Mouse (Mus musculus): ENCODE results near the gene Azin2. TPM values are rescaled to one million over a fixed set of nuclear protein-coding genes. Genes with fewer than 3 reads are reported as not detected.

The Azin2 gene
- polyA plus RNA-seq, 1 experiment from 2014 or later: 14.6 TPM

GRCm38 (mm10) chr4:128891157-128891556 lies 71.1 kb downstream of the Azin2 start:
- DNase-seq (ENCODE audit: low spot score): no peak
- H3K9ac ChIP-seq (replicated peaks; ENCODE audit: low read length): no peak overlapping the region
- ATAC-seq (replicated peaks; ENCODE audit: insufficient number of reproducible peaks, low FRiP score, low TSS enrichment, low read depth): no peak
- WGBS: 22% methylated on average over 1 of the region's 1 CpGs
- H3K4me3 ChIP-seq (ENCODE audit: low read depth, low read length): no peak overlapping the region
- no peaks in the 10 kb centered on the region for H3K27me3 ChIP-seq (ENCODE audit: control insufficient read depth, insufficient read depth, low read length)
- no peak overlapping the region for H3K4me2 ChIP-seq (ENCODE audit: low read depth, low read length)
- no peaks in the 10 kb centered on the region; the same call in 1 of the 2 replicates for H3K4me1 ChIP-seq (ENCODE audit: control insufficient read depth, insufficient read depth, low read length)
- no peaks in the 10 kb centered on the region for H3K36me3 ChIP-seq (replicated peaks; ENCODE audit: control insufficient read depth, insufficient read depth, low read depth, low read length)
- H3K27ac ChIP-seq (replicated peaks; ENCODE audit: low read depth, low read length): no peak overlapping the region
- no peaks in the 10 kb centered on the region for H3K9me3 ChIP-seq (replicated peaks; ENCODE audit: control insufficient read depth, low read length)

GRCm38 (mm10) chr4:128889752-128890630 lies 72.3 kb downstream of the Azin2 start:
- no peaks in the 10 kb centered on the region; the same call in 1 of the 2 replicates for H3K4me1 ChIP-seq (ENCODE audit: control insufficient read depth, insufficient read depth, low read length)

GRCm38 (mm10) chr4:128888436-128888990 lies 73.7 kb downstream of the Azin2 start:
- DNase-seq (ENCODE audit: low spot score): no peak
- H3K9ac ChIP-seq (replicated peaks; ENCODE audit: low read length): no peak overlapping the region
- no peak overlapping the region for H3K27ac ChIP-seq (replicated peaks; ENCODE audit: low read depth, low read length)

More at GRCm38 (mm10) chr4:128889752-128890630, 72.3 kb downstream of the Azin2 start:
- no peak overlapping the region for H3K4me2 ChIP-seq (ENCODE audit: low read depth, low read length)
- ATAC-seq (replicated peaks; ENCODE audit: insufficient number of reproducible peaks, low FRiP score, low TSS enrichment, low read depth) (no peak), DNase-seq (ENCODE audit: low spot score) (no peak)
- no peak overlapping the region for H3K27ac ChIP-seq (replicated peaks; ENCODE audit: low read depth, low read length)
- H3K4me3 ChIP-seq (ENCODE audit: low read depth, low read length): no peak overlapping the region
- H3K36me3 ChIP-seq (replicated peaks; ENCODE audit: control insufficient read depth, insufficient read depth, low read depth, low read length): no peaks in the 10 kb centered on the region
- H3K9me3 ChIP-seq (replicated peaks; ENCODE audit: control insufficient read depth, low read length): no peaks in the 10 kb centered on the region
- H3K27me3 ChIP-seq (ENCODE audit: control insufficient read depth, insufficient read depth, low read length): no peaks in the 10 kb centered on the region
- H3K9ac ChIP-seq (replicated peaks; ENCODE audit: low read length): no peak overlapping the region
- 85% methylated on average over 12 of the region's 12 CpGs for WGBS

GRCm38 (mm10) chr4:128887641-128888091 lies 74.6 kb downstream of the Azin2 start:
- no peak for DNase-seq (ENCODE audit: low spot score)
- whole genome bisulfite sequencing: 68% methylated on average over 9 of the region's 9 CpGs
- Histone ChIP-seq H3K4me3 (ENCODE audit: low read depth, low read length) (no peak overlapping the region), H3K4me2 (ENCODE audit: low read depth, low read length) (no peak overlapping the region), H3K36me3 (replicated peaks; ENCODE audit: control insufficient read depth, insufficient read depth, low read depth, low read length) (no peaks in the 10 kb centered on the region), H3K4me1 (ENCODE audit: control insufficient read depth, insufficient read depth, low read length) (no peaks in the 10 kb centered on the region; the same call in 1 of the 2 replicates), H3K27me3 (ENCODE audit: control insufficient read depth, insufficient read depth, low read length) (no peaks in the 10 kb centered on the region), H3K27ac (replicated peaks; ENCODE audit: low read depth, low read length) (no peak overlapping the region), H3K9me3 (replicated peaks; ENCODE audit: control insufficient read depth, low read length) (no peaks in the 10 kb centered on the region), H3K9ac (replicated peaks; ENCODE audit: low read length) (no peak overlapping the region)
- ATAC-seq (replicated peaks; ENCODE audit: insufficient number of reproducible peaks, low FRiP score, low TSS enrichment, low read depth): no peak

More at GRCm38 (mm10) chr4:128888436-128888990, 73.7 kb downstream of the Azin2 start:
- 92% methylated on average over 6 of the region's 6 CpGs for WGBS
- no peak overlapping the region for H3K4me2 ChIP-seq (ENCODE audit: low read depth, low read length)
- no peaks in the 10 kb centered on the region for H3K36me3 ChIP-seq (replicated peaks; ENCODE audit: control insufficient read depth, insufficient read depth, low read depth, low read length)
- H3K9me3 ChIP-seq (replicated peaks; ENCODE audit: control insufficient read depth, low read length): no peaks in the 10 kb centered on the region
- H3K27me3 ChIP-seq (ENCODE audit: control insufficient read depth, insufficient read depth, low read length): no peaks in the 10 kb centered on the region
- no peak overlapping the region for H3K4me3 ChIP-seq (ENCODE audit: low read depth, low read length)
- ATAC-seq (replicated peaks; ENCODE audit: insufficient number of reproducible peaks, low FRiP score, low TSS enrichment, low read depth): no peak
- H3K4me1 ChIP-seq (ENCODE audit: control insufficient read depth, insufficient read depth, low read length): no peaks in the 10 kb centered on the region; the same call in 1 of the 2 replicates

GRCm38 (mm10) chr4:128887026-128887425 lies 75.2 kb downstream of the Azin2 start:
- WGBS: 68% methylated on average over 10 of the region's 10 CpGs
- Histone ChIP-seq H3K27ac (replicated peaks; ENCODE audit: low read depth, low read length) (no peak overlapping the region), H3K27me3 (ENCODE audit: control insufficient read depth, insufficient read depth, low read length) (no peaks in the 10 kb centered on the region), H3K4me1 (ENCODE audit: control insufficient read depth, insufficient read depth, low read length) (no peaks in the 10 kb centered on the region), H3K36me3 (replicated peaks; ENCODE audit: control insufficient read depth, insufficient read depth, low read depth, low read length) (no peaks in the 10 kb centered on the region), H3K4me3 (ENCODE audit: low read depth, low read length) (no peak overlapping the region), H3K9ac (replicated peaks; ENCODE audit: low read length) (no peak overlapping the region), H3K4me2 (ENCODE audit: low read depth, low read length) (no peak overlapping the region), H3K9me3 (replicated peaks; ENCODE audit: control insufficient read depth, low read length) (no peaks in the 10 kb centered on the region)
- ATAC-seq (replicated peaks; ENCODE audit: insufficient number of reproducible peaks, low FRiP score, low TSS enrichment, low read depth) (no peak), DNase-seq (ENCODE audit: low spot score) (no peak)

GRCm38 (mm10) chr4:128886571-128886970 lies 75.7 kb downstream of the Azin2 start:
- 33% methylated on average over 5 of the region's 5 CpGs for WGBS
- H3K9ac ChIP-seq (replicated peaks; ENCODE audit: low read length): no peak overlapping the region; the same call in 1 of the 2 replicates
- H3K4me3 ChIP-seq (ENCODE audit: low read depth, low read length): no peak overlapping the region
- no peaks in the 10 kb centered on the region for H3K4me1 ChIP-seq (ENCODE audit: control insufficient read depth, insufficient read depth, low read length)
- ATAC-seq (replicated peaks; ENCODE audit: insufficient number of reproducible peaks, low FRiP score, low TSS enrichment, low read depth) (0 out of 2 replicates have a peak, but pooled peaks have one; percentile 4), DNase-seq (ENCODE audit: low spot score) (no peak)
- no peak overlapping the region for H3K27ac ChIP-seq (replicated peaks; ENCODE audit: low read depth, low read length)
- no peaks in the 10 kb centered on the region for H3K36me3 ChIP-seq (replicated peaks; ENCODE audit: control insufficient read depth, insufficient read depth, low read depth, low read length)
- H3K4me2 ChIP-seq (ENCODE audit: low read depth, low read length): no peak overlapping the region; the same call in 1 of the 2 replicates
- no peaks in the 10 kb centered on the region for H3K9me3 ChIP-seq (replicated peaks; ENCODE audit: control insufficient read depth, low read length)
- H3K27me3 ChIP-seq (ENCODE audit: control insufficient read depth, insufficient read depth, low read length): no peaks in the 10 kb centered on the region

- Histone ChIP-seq H3K4me2 (ENCODE audit: low read depth, low read length) (no peak overlapping the region), H3K4me3 (ENCODE audit: low read depth, low read length) (no peak overlapping the region), H3K4me1 (ENCODE audit: control insufficient read depth, insufficient read depth, low read length) (no peaks in the 10 kb centered on the region), H3K36me3 (replicated peaks; ENCODE audit: control insufficient read depth, insufficient read depth, low read depth, low read length) (no peaks in the 10 kb centered on the region), H3K27ac (replicated peaks; ENCODE audit: low read depth, low read length) (no peak overlapping the region), H3K9me3 (replicated peaks; ENCODE audit: control insufficient read depth, low read length) (no peaks in the 10 kb centered on the region), H3K9ac (replicated peaks; ENCODE audit: low read length) (no peak overlapping the region), H3K27me3 (ENCODE audit: control insufficient read depth, insufficient read depth, low read length) (no peaks in the 10 kb centered on the region)
- DNase-seq (ENCODE audit: low spot score) (no peak), ATAC-seq (replicated peaks; ENCODE audit: insufficient number of reproducible peaks, low FRiP score, low TSS enrichment, low read depth) (no peak)
- WGBS: 94% methylated on average over 8 of the region's 8 CpGs
These were observed 76.7 kb downstream of the Azin2 start for GRCm38 (mm10) chr4:128885540-128885939.

GRCm38 (mm10) chr4:128884711-128885095 lies 77.5 kb downstream of the Azin2 start:
- Histone ChIP-seq H3K4me3 (ENCODE audit: low read depth, low read length) (peak overlapping the region; percentile 82), H3K4me1 (ENCODE audit: control insufficient read depth, insufficient read depth, low read length) (no peaks in the 10 kb centered on the region), H3K27me3 (ENCODE audit: control insufficient read depth, insufficient read depth, low read length) (no peaks in the 10 kb centered on the region), H3K27ac (replicated peaks; ENCODE audit: low read depth, low read length) (no peak overlapping the region), H3K36me3 (replicated peaks; ENCODE audit: control insufficient read depth, insufficient read depth, low read depth, low read length) (no peaks in the 10 kb centered on the region), H3K9me3 (replicated peaks; ENCODE audit: control insufficient read depth, low read length) (no peaks in the 10 kb centered on the region), H3K9ac (replicated peaks; ENCODE audit: low read length) (peak overlapping the region; percentile 66; the same call in 1 of the 2 replicates), H3K4me2 (ENCODE audit: low read depth, low read length) (peak overlapping the region; percentile 98)
- ATAC-seq (replicated peaks; ENCODE audit: insufficient number of reproducible peaks, low FRiP score, low TSS enrichment, low read depth) (peak; percentile 20), DNase-seq (ENCODE audit: low spot score) (no peak)
- 54% methylated on average over 5 of the region's 5 CpGs for WGBS

All from embryonic facial prominence, embryonic 11.5 days (tissue).